Mouse (Mus musculus): ENCODE measurements around the gene F2. TPM values are rescaled to one million over a fixed set of nuclear protein-coding genes. Genes with fewer than 3 reads are reported as not detected.
"Not testable (repeated sequence)": the region's sequence is repeated elsewhere in the genome, so short reads cannot be mapped to it uniquely, and the experiment has no call there.

F2 gene
- polyA plus RNA-seq, 1 experiment from 2014 or later: 4.6 TPM

DNA sequence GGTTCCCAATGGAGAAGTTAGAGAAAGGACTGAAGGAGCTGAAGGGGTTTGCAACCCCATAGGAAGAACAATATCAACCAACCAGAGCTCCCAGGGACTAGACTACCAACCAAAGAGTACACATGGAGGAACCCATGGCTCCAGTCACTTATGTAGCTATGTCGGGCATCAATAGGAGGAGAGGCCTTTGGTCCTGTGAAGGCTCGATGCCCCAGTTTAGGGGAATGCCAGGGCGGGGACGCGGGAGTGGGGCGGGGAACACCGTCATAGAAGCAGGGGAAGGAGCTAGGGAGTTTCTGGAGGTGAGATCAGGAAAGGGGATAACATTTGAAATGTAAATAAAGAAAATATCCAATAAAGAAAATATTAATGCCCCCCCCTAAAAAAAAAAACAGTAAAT lies 12.8 kb downstream of the F2 start:
- 98% methylated on average over 7 of the region's 7 CpGs for WGBS
- peaks cover 58% of the 10 kb centered on the region for H3K36me3 ChIP-seq
- ATAC-seq (replicated peaks; ENCODE audit: low FRiP score): not testable (repeated sequence)

DNA sequence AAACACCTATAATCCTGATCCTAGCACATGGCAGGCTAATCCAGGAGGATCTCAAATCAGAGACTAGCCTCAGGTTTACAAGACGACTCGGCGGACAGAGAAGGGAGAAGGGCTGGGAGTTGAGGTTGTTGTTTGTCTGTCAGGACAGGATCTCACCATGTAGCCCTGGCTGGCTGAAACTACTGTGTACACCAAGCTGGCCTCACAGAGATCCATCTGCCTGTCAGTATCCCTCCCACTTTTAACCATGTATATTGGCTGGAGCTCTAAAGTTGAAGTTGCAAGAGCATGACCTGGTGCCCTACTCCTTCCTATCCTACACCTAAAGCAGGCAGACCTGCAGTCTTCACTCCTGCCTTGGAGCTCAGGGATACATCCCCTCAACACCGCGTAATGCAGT lies 13.9 kb downstream of the F2 start:
- no peaks in the 10 kb centered on the region for H3K4me1 ChIP-seq
- no peaks in the 10 kb centered on the region for H3K9me3 ChIP-seq (replicated peaks)
- 91% methylated on average over 5 of the region's 5 CpGs for WGBS
- no peak overlapping the region for H3K4me2 ChIP-seq
- peaks cover 68% of the 10 kb centered on the region for H3K36me3 ChIP-seq
- H3K9ac ChIP-seq: no peak overlapping the region
- H3K4me3 ChIP-seq (replicated peaks): no peak overlapping the region
- H3K27ac ChIP-seq: no peak overlapping the region
- no peak for ATAC-seq (replicated peaks; ENCODE audit: low FRiP score)
- no peaks in the 10 kb centered on the region for H3K27me3 ChIP-seq

More for the DNA sequence above, 12.8 kb downstream of the F2 start:
- H3K4me3 ChIP-seq (replicated peaks); H3K27me3 ChIP-seq; H3K9me3 ChIP-seq (replicated peaks); H3K27ac ChIP-seq; H3K4me2 ChIP-seq; H3K4me1 ChIP-seq; H3K9ac ChIP-seq: not testable (repeated sequence)

DNA sequence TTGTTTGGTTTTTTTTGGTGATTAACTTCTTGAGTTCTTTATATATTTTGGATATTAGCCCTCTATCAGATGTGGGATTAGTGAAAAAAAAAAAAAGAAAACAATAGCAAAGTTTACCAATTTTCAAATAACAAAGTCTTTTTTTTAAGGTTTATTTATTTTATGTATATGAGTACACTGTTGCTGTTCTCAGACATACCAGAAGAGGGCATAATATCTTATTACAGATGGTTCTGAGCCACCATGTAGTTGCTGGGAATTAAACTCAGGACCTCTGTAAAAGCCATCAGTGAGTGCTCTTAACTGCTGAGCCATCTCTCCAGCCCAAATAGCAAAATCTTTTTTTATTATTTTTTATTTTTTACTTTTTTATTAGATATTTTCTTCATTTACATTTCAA lies 26.8 kb downstream of the F2 start:
- not testable (repeated sequence) for H3K27me3 ChIP-seq; H3K4me1 ChIP-seq; H3K4me2 ChIP-seq; H3K9ac ChIP-seq; H3K27ac ChIP-seq; H3K9me3 ChIP-seq (replicated peaks); H3K4me3 ChIP-seq (replicated peaks); ATAC-seq (replicated peaks; ENCODE audit: low FRiP score)
- H3K36me3 ChIP-seq: peaks cover 82% of the 10 kb centered on the region

DNA sequence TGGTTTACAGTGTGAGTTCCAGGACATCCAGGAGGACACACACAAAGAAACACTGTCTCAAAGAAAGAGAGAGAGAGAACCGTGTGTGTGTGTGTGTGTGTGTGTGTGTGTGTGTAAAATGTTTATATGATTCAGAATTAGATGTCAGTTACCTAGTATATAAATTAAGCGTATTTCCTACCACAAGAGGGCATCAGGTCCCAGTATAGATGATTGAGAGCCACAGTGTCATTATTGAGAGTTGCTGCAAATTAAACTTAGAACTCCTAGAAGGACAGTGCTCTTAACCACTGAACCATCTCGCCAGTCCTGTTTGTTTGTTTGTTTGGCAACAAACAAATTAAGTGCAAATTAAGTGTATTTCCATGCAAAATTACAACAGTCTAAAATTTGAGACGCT lies 33.8 kb downstream of the F2 start:
- Histone ChIP-seq H3K9ac (no peak overlapping the region), H3K36me3 (peaks cover 92% of the 10 kb centered on the region), H3K4me1 (no peaks in the 10 kb centered on the region), H3K4me2 (no peak overlapping the region), H3K27me3 (no peaks in the 10 kb centered on the region), H3K9me3 (replicated peaks) (no peaks in the 10 kb centered on the region), H3K27ac (no peak overlapping the region), H3K4me3 (replicated peaks) (no peak overlapping the region)
- no peak for ATAC-seq (replicated peaks; ENCODE audit: low FRiP score)
- 89% methylated on average over 4 of the region's 4 CpGs for WGBS

DNA sequence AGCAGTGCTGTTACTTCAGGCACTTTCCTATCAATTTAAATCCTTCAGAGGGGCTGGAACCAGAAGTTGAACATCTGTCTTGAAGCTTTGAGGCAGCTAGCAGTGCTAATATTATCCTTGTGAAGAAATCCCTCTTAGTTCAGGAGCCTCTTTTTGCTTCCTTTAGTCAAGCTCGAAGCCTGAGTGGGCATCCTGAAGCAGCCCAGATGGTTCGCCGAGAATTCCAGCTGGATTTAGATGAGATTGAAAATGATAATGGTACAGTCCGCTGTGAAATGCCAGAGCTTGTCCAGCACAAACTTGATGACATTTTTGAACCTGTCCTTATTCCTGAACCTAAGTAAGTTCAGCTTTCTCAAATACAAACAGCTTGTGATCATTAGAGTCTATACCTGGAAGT lies 35.7 kb downstream of the F2 start:
- no peak overlapping the region for H3K9ac ChIP-seq
- no peak overlapping the region for H3K4me2 ChIP-seq
- H3K4me1 ChIP-seq: no peaks in the 10 kb centered on the region
- H3K4me3 ChIP-seq (replicated peaks): no peak overlapping the region
- no peaks in the 10 kb centered on the region for H3K27me3 ChIP-seq
- peaks cover 92% of the 10 kb centered on the region for H3K36me3 ChIP-seq
- no peaks in the 10 kb centered on the region for H3K9me3 ChIP-seq (replicated peaks)
- WGBS: 96% methylated on average over 4 of the region's 4 CpGs
- no peak overlapping the region for H3K27ac ChIP-seq
- no peak for ATAC-seq (replicated peaks; ENCODE audit: low FRiP score)

DNA sequence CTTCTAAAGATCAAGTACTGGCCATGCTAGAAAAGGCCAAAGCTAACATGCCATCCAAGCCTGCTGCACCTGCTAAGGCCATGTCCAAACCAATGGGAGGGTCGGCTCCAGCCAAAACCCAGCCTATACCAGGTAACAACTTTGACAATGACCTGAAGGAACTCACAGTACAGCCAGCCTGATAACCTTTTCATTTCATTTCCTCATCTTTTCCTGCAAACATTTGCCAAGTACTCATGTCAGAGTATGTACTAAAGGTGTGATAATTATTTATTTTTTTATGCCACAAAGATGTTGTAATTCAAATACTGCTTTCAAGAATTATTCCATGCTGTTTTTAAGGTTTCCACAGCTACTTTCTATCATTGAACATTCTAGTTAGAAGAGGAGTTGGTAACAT lies 50.0 kb downstream of the F2 start:
- Histone ChIP-seq H3K4me1 (no peaks in the 10 kb centered on the region), H3K36me3 (peaks cover 84% of the 10 kb centered on the region), H3K4me2 (no peak overlapping the region), H3K9me3 (replicated peaks) (no peaks in the 10 kb centered on the region), H3K27ac (no peak overlapping the region), H3K9ac (no peak overlapping the region), H3K4me3 (replicated peaks) (no peak overlapping the region), H3K27me3 (no peaks in the 10 kb centered on the region)
- ATAC-seq (replicated peaks; ENCODE audit: low FRiP score): no peak
- 91% methylated on average over 1 of the region's 1 CpGs for WGBS

DNA sequence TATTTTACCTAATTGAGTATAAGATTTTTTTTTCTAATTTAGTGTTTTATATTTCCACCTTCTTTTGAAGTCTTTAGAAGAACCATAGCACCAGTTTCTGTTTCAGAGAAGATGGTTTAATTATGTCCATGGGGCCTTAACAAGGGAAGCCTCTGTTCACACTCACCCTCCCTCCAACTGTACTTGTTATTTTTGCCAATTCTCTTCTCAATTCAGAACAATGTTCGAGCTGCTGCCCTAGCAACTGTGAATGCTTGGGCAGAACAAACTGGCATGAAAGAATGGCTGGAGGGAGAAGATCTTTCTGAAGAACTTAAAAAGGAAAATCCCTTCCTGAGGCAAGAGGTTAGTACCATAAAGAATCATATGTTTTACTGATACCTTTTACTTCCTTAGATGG lies 55.3 kb downstream of the F2 start:
- ATAC-seq (replicated peaks; ENCODE audit: low FRiP score): no peak
- Histone ChIP-seq H3K4me1 (no peaks in the 10 kb centered on the region), H3K27me3 (no peaks in the 10 kb centered on the region), H3K27ac (no peak overlapping the region), H3K9me3 (replicated peaks) (0 out of 2 replicates have a peak, but pooled peaks cover 2% of the 10 kb centered on the region), H3K9ac (no peak overlapping the region), H3K4me2 (no peak overlapping the region), H3K4me3 (replicated peaks) (no peak overlapping the region), H3K36me3 (peaks cover 84% of the 10 kb centered on the region)
- 97% methylated on average over 1 of the region's 1 CpGs for WGBS

Other genes starting within 250 kb of the F2 start
- gene 1110051M20Rik, start 191.7 kb downstream of the F2 start, polyA plus RNA-seq (2015; fragmentation: Nextera tagmentation; extraction: Ambion mirVana): 56.0 and 65.7 TPM in 2 replicates
- gene Lrp4, start 178.9 kb downstream of the F2 start, polyA plus RNA-seq (2015; fragmentation: Nextera tagmentation; extraction: Ambion mirVana): 9.3 and 9.5 TPM in 2 replicates
- gene Ckap5, start 109.7 kb downstream of the F2 start, polyA plus RNA-seq (2015; fragmentation: Nextera tagmentation; extraction: Ambion mirVana): 83.3 and 100 TPM in 2 replicates
- gene Zfp408, start 13.4 kb upstream of the F2 start, polyA plus RNA-seq (2015; fragmentation: Nextera tagmentation; extraction: Ambion mirVana): 11.9 and 13.7 TPM in 2 replicates
- gene Arhgap1, start 13.4 kb upstream of the F2 start, polyA plus RNA-seq (2015; fragmentation: Nextera tagmentation; extraction: Ambion mirVana): 110 and 132 TPM in 2 replicates
- 24.7 and 26.3 TPM in 2 replicates for gene Atg13, start 74.2 kb upstream of the F2 start, polyA plus RNA-seq (2015; fragmentation: Nextera tagmentation; extraction: Ambion mirVana)
- gene Harbi1, start 74.4 kb upstream of the F2 start, polyA plus RNA-seq (2015; fragmentation: Nextera tagmentation; extraction: Ambion mirVana): 22.4 and 22.6 TPM in 2 replicates
- gene Ambra1, start 93.7 kb upstream of the F2 start, polyA plus RNA-seq (2015; fragmentation: Nextera tagmentation; extraction: Ambion mirVana): 19.3 and 19.9 TPM in 2 replicates

Measured in kidney, embryonic 15.5 days (tissue).